Mouse (Mus musculus) ovary, adult 18-20 months (tissue): ENCODE measurements at regions not wholly inside any gene's neighbourhood (a gene's known extent, or its start where the extent isn't known, plus 50 kb on each side); places are given as distances from the start of the nearest gene placed in this dataset.

Experiments
- DNase-seq: peaks from one replicate; pipeline ENCODE4 v3.0.0; 2022; ENCODE audit warnings: low spot score, mixed read lengths

GRCm38 (mm10) chr1:33042424-33042823, 495.3 kb upstream of the Gm5415 start:
- no peak for DNase-seq

- DNase-seq, result no peak
These were observed 493.6 kb upstream of the Gm5415 start for GRCm38 (mm10) chr1:33040740-33041139.

- no peak for DNase-seq
These were observed 484.9 kb upstream of the Gm5415 start for GRCm38 (mm10) chr1:33031991-33032390.

GRCm38 (mm10) chr1:33026683-33027415, 479.8 kb upstream of the Gm5415 start:
- no peak for DNase-seq

- no peak for DNase-seq
These were observed 478.3 kb upstream of the Gm5415 start for GRCm38 (mm10) chr1:33025379-33025778.

GRCm38 (mm10) chr1:33022852-33023251, 475.8 kb upstream of the Gm5415 start:
- no peak for DNase-seq

GRCm38 (mm10) chr1:33003992-33004391, 456.9 kb upstream of the Gm5415 start:
- DNase-seq, result no peak

GRCm38 (mm10) chr1:32964957-32965356, 417.9 kb upstream of the Gm5415 start:
- no peak for DNase-seq

- no peak for DNase-seq
These were observed 412.2 kb upstream of the Gm5415 start for GRCm38 (mm10) chr1:32959316-32959715.

GRCm38 (mm10) chr1:32946254-32946653, 399.2 kb upstream of the Gm5415 start:
- DNase-seq, result no peak

- DNase-seq, result no peak
These were observed 383.3 kb upstream of the Gm5415 start for GRCm38 (mm10) chr1:32930381-32930780.

- no peak for DNase-seq
These were observed 355.3 kb upstream of the Gm5415 start for GRCm38 (mm10) chr1:32902437-32902836.

GRCm38 (mm10) chr1:32887728-32888127, 340.6 kb upstream of the Gm5415 start:
- no peak for DNase-seq

- no peak for DNase-seq
These were observed 325.8 kb upstream of the Gm5415 start for GRCm38 (mm10) chr1:32872920-32873319.

GRCm38 (mm10) chr1:32866111-32866510, 319.0 kb upstream of the Gm5415 start:
- DNase-seq, result no peak

GRCm38 (mm10) chr1:32858040-32858439, 310.9 kb upstream of the Gm5415 start:
- no peak for DNase-seq
